Mouse (Mus musculus) embryonic fibroblast, embryonic 13.5 days (primary cell): ENCODE results near the gene Cdh24. TPM values are rescaled to one million over a fixed set of nuclear protein-coding genes. Genes with fewer than 3 reads are reported as not detected.

Experiments
- H3K27ac ChIP-seq: 2 replicates; pipeline ENCODE4 v1.5.1; 2012; ENCODE audit warnings: low read length, control low read depth, inconsistent platforms; ENCODE audit not compliant: insufficient read depth
- H3K4me1 ChIP-seq: 2 replicates; pipeline ENCODE4 v1.6.1; 2011; ENCODE audit warnings: low read length; ENCODE audit not compliant: control insufficient read depth, insufficient read depth
- H3K4me3 ChIP-seq: 2 replicates; pipeline ENCODE4 v1.5.1; 2011; ENCODE audit warnings: mild to moderate bottlenecking, control low read depth, low read length; ENCODE audit not compliant: insufficient read depth
- CTCF ChIP-seq: IDR thresholded peaks from 2 replicates; pipeline ENCODE4 v1.5.1; 2011; ENCODE audit warnings: mild to moderate bottlenecking, control low read depth, low read length, moderate library complexity, borderline replicate concordance; ENCODE audit not compliant: insufficient read depth
- POLR2A ChIP-seq: IDR thresholded peaks from 2 replicates; pipeline ENCODE4 v1.6.1; 2011; ENCODE audit warnings: low read depth, mild to moderate bottlenecking, control low read depth, low read length, moderate library complexity
- polyA plus RNA-seq: library from polyadenylated mRNA; stranded (reverse); fragments of >200 nt; gene quantifications from 2 replicates; pipeline ENCODE4 v1.2.4, GENCODE M21; 2011; ENCODE audit warnings: low read depth; ENCODE audit not compliant: missing spikeins, insufficient read length

Cdh24 gene
- polyA plus RNA-seq, 1 experiment, result 5.3 TPM

DNA sequence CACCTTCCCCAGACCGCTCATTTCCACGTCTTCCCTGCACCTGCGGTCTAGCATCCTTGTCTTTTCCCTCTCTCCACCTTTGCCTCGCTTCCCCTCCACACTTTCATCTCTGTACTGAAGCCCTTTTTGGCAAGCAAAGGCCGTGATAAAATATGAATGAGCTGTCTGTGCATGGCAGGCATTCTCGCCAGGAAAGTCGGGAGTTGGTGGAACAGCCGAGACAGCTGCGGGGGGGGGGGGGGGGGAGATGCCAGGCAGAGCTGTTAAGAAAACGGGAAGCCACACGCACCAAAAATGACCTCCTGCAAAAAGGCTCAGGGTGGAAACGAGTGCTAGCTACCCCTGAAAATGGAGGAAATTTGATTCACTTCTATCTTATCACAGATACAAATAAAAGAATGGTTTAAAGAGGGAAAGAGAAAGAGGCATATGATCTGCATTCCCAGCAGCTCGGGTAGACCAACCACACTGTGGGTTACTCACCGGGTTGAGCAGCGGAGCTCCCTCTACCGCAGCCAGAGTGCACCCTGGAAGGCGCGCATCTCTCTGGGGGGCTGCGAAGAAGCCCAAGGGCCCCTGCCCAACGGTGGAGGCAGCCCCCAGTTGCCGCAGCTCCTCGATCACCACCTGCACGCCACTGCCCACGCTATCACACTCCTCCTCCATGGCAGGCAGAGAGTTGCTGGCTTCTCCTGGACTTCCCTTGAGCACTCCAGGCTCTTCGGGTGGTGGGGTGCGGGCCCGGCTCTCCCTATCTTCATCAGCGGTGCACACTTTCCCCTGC, 46.3 kb downstream of the Cdh24 start:
- Histone ChIP-seq H3K4me1 (no peaks in the 10 kb centered on the region), H3K4me3 (no peak overlapping the region), H3K27ac (no peak overlapping the region)
- TF ChIP-seq CTCF (no peak), POLR2A (no peak)

- Histone ChIP-seq H3K4me1 (peaks cover under 1% of the 10 kb centered on the region; the same call in 1 of the 2 replicates), H3K27ac (no peak overlapping the region), H3K4me3 (no peak overlapping the region)
- TF ChIP-seq CTCF (no peak), POLR2A (no peak)
Observed at GRCm38 (mm10) chr14:54594055-54594454, 47.1 kb downstream of the Cdh24 start.

GRCm38 (mm10) chr14:54592319-54592934, 48.7 kb downstream of the Cdh24 start:
- no peak for TF ChIP-seq CTCF
- no peak for TF ChIP-seq POLR2A
- Histone ChIP-seq H3K4me3 (no peak overlapping the region), H3K4me1 (peaks cover 2% of the 10 kb centered on the region; the same call in 1 of the 2 replicates), H3K27ac (no peak overlapping the region)

DNA sequence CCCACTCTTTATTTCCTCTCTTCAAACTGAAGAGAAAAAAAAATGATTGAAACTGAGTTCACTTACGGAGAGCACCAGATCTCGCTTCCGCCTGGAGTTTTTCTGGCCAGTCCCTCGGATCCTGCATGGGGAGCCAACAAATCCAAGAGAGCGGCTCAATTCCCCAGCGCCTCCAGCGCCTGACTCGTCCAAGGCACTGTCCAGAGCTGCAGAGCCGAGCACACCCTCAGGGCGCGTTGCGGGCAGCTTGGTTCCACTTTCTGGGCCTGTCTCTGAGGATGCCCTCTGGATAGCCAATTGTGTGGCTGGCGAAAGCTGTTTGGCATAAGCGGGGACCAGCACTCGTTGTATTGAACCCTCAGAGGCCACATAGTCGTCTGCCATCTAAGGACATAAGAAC, 50.1 kb downstream of the Cdh24 start:
- Histone ChIP-seq H3K4me1 (peaks cover 2% of the 10 kb centered on the region; the same call in 1 of the 2 replicates), H3K4me3 (no peak overlapping the region), H3K27ac (no peak overlapping the region)
- TF ChIP-seq POLR2A (no peak), CTCF (no peak)

GRCm38 (mm10) chr14:54583681-54584338, 57.4 kb downstream of the Cdh24 start:
- Histone ChIP-seq H3K4me1 (no peaks in the 10 kb centered on the region), H3K4me3 (no peak overlapping the region), H3K27ac (no peak overlapping the region)
- TF ChIP-seq CTCF (peak; percentile 47; the same call in 1 of the 2 replicates), POLR2A (no peak)

GRCm38 (mm10) chr14:54582536-54582935, 58.6 kb downstream of the Cdh24 start:
- no peak for TF ChIP-seq POLR2A
- TF ChIP-seq CTCF, result no peak
- Histone ChIP-seq H3K4me1 (no peaks in the 10 kb centered on the region), H3K27ac (no peak overlapping the region), H3K4me3 (no peak overlapping the region)

Other genes with a start within 250 kb of the Cdh24 start
- gene Slc7a7, start 223.6 kb downstream of the Cdh24 start, polyA plus RNA-seq, result 6.9 and 7.0 TPM in 2 replicates
- 138 and 143 TPM in 2 replicates for gene Mrpl52, start 214.5 kb downstream of the Cdh24 start, polyA plus RNA-seq
- gene Mmp14, start 209.8 kb downstream of the Cdh24 start, polyA plus RNA-seq, result 618 and 779 TPM in 2 replicates
- 85.6 and 98.2 TPM in 2 replicates for gene Lrp10, start 177.2 kb downstream of the Cdh24 start, polyA plus RNA-seq
- 0.94 TPM in 1 of 2 replicates, not detected in the other for gene Rem2, start 165.3 kb downstream of the Cdh24 start, polyA plus RNA-seq
- gene Prmt5, start 123.8 kb downstream of the Cdh24 start, polyA plus RNA-seq, result 54.8 and 60.4 TPM in 2 replicates
- gene Haus4, start 86.7 kb downstream of the Cdh24 start, polyA plus RNA-seq, result 21.4 and 33.1 TPM in 2 replicates
- 39.4 and 44.3 TPM in 2 replicates for gene Ajuba, start 63.8 kb downstream of the Cdh24 start, polyA plus RNA-seq
- gene 4931414P19Rik, start 35.4 kb downstream of the Cdh24 start, polyA plus RNA-seq, result 3.6 and 4.8 TPM in 2 replicates
- 147 and 178 TPM in 2 replicates for gene Psmb5, start 23.3 kb downstream of the Cdh24 start, polyA plus RNA-seq
- not detected in 2 replicates for gene Psmb11, start 19.9 kb downstream of the Cdh24 start, polyA plus RNA-seq
- gene Gm17606, start 412 bp downstream of the Cdh24 start, polyA plus RNA-seq, result not detected in 2 replicates
- gene 1700123O20Rik, start 44.9 kb upstream of the Cdh24 start, polyA plus RNA-seq, result 51.6 and 58.9 TPM in 2 replicates
- 184 and 243 TPM in 2 replicates for gene Acin1, start 45.6 kb upstream of the Cdh24 start, polyA plus RNA-seq
- gene Gm29776, start 57.5 kb upstream of the Cdh24 start, polyA plus RNA-seq, result not detected in 2 replicates
- gene Cebpe, start 70.8 kb upstream of the Cdh24 start, polyA plus RNA-seq, result not detected in 2 replicates
- 0.47 and 2.0 TPM in 2 replicates for gene Slc7a8, start 140.6 kb upstream of the Cdh24 start, polyA plus RNA-seq
- gene Rnf212b, start 172.8 kb upstream of the Cdh24 start, polyA plus RNA-seq, result not detected in 2 replicates
- gene Homez, start 229.6 kb upstream of the Cdh24 start, polyA plus RNA-seq, result 5.4 and 6.9 TPM in 2 replicates
- gene Ppp1r3e, start 236.2 kb upstream of the Cdh24 start, polyA plus RNA-seq, result 8.4 and 10.9 TPM in 2 replicates
- gene Bcl2l2, start 242.0 kb upstream of the Cdh24 start, polyA plus RNA-seq, result 48.3 and 53.1 TPM in 2 replicates
- gene Gm20521, start 242.1 kb upstream of the Cdh24 start, polyA plus RNA-seq, result not detected in 2 replicates